Comparison of ENCODE assay signal across 8 mouse cellular contexts in genomic region chr3:135402201-135402658, GRCm38 (mm10). TPM values are rescaled to one million over a fixed set of nuclear protein-coding genes. Genes with fewer than 3 reads are reported as not detected.
DNase-seq lines count a peak whose midpoint lies in the region; ATAC-seq lines count a peak whose summit lies in the region.

No protein-coding gene starts in this region.

- H3K4me2 ChIP-seq in embryonic facial prominence, embryonic 14.5 days (ENCODE audit: low read depth, low read length), result no peak overlapping the region; the same call in 1 of the 2 replicates
- H3K4me2 ChIP-seq in limb, embryonic 15.5 days, result no peak overlapping the region

- ATAC-seq in embryonic facial prominence, embryonic 14.5 days (ENCODE audit: low read depth), result peak; percentile 84
- peak; percentile 44; the same call in 1 of the 2 replicates for ATAC-seq in limb, embryonic 15.5 days (ENCODE audit: insufficient number of reproducible peaks, low FRiP score, low TSS enrichment, low read depth)

- peak; percentile 66 for DNase-seq in 3134 (ENCODE audit: extremely low read depth, insufficient read length, low spot score)
- DNase-seq in adrenal gland, postnatal 25 days, result peak; percentile 85
- peak; percentile 90 for DNase-seq in embryonic facial prominence, embryonic 14.5 days (ENCODE audit: low spot score)
- DNase-seq in heart, adult 9 months (ENCODE audit: low spot score in 2 of 2), result peak; percentile 72 to 88
- DNase-seq in kidney, adult 9 months, result peak; percentile 88
- peak; percentile 57 to 74 for DNase-seq in monocyte, adult 2 months (ENCODE audit: low read depth in 1 of 2, low spot score in 2 of 2)
- peak; percentile 74 to 86 for DNase-seq in spleen, postnatal 14 days (ENCODE audit: low spot score in 2 of 2)

- no peaks in the 10 kb centered on the region for H3K9me3 ChIP-seq in embryonic facial prominence, embryonic 14.5 days (ENCODE audit: control insufficient read depth, low read length)
- H3K9me3 ChIP-seq in limb, embryonic 15.5 days, result no peaks in the 10 kb centered on the region

- no peaks in the 10 kb centered on the region for H3K27me3 ChIP-seq in embryonic facial prominence, embryonic 14.5 days (replicated peaks; ENCODE audit: control insufficient read depth, insufficient read depth, low read length)
- H3K27me3 ChIP-seq in limb, embryonic 15.5 days, result no peaks in the 10 kb centered on the region

- H3K9ac ChIP-seq in embryonic facial prominence, embryonic 14.5 days (ENCODE audit: low read depth, low read length), result no peak overlapping the region
- no peak overlapping the region for H3K9ac ChIP-seq in limb, embryonic 15.5 days

- H3K4me1 ChIP-seq in embryonic facial prominence, embryonic 14.5 days (ENCODE audit: control insufficient read depth, insufficient read depth, low read length), result 0 out of 2 replicates have a peak, but pooled peaks cover 6% of the 10 kb centered on the region
- H3K4me1 ChIP-seq in limb, embryonic 15.5 days, result peaks cover 2% of the 10 kb centered on the region; the same call in 1 of the 2 replicates

- H3K27ac ChIP-seq in embryonic facial prominence, embryonic 14.5 days (replicated peaks; ENCODE audit: low read depth, low read length), result no peak overlapping the region
- no peak overlapping the region for H3K27ac ChIP-seq in limb, embryonic 15.5 days

- 9% methylated on average over 10 of the region's 10 CpGs for WGBS in embryonic facial prominence, embryonic 14.5 days
- 8% methylated on average over 10 of the region's 10 CpGs for WGBS in limb, embryonic 15.5 days

- no peak overlapping the region for H3K4me3 ChIP-seq in embryonic facial prominence, embryonic 14.5 days (ENCODE audit: low read depth, low read length)
- H3K4me3 ChIP-seq in limb, embryonic 15.5 days, result no peak overlapping the region

- H3K36me3 ChIP-seq in embryonic facial prominence, embryonic 14.5 days (ENCODE audit: control insufficient read depth, insufficient read depth, low read length), result peaks cover 8% of the 10 kb centered on the region
- peaks cover 16% of the 10 kb centered on the region for H3K36me3 ChIP-seq in limb, embryonic 15.5 days

RNA-seq across cellular contexts. Expression of gene Cisd2, which starts 21.5 kb away (rescaled TPM):
- 32.9 and 35.5 TPM in 2 replicates for total RNA-seq in adrenal gland, postnatal 25 days (2021)
- polyA plus RNA-seq in embryonic facial prominence, embryonic 14.5 days (2014; fragmentation: Nextera tagmentation; extraction: Ambion mirVana), result 41.0 and 43.8 TPM in 2 replicates
- polyA plus RNA-seq in limb, embryonic 15.5 days (2015; fragmentation: Nextera tagmentation; extraction: Ambion mirVana), result 49.4 and 51.0 TPM in 2 replicates

RNA-seq across cellular contexts. Expression of gene Ube2d3, which starts 35.7 kb away (rescaled TPM):
- 377 and 397 TPM in 2 replicates for total RNA-seq in adrenal gland, postnatal 25 days (2021)
- polyA plus RNA-seq in embryonic facial prominence, embryonic 14.5 days (2014; fragmentation: Nextera tagmentation; extraction: Ambion mirVana), result 506 and 518 TPM in 2 replicates
- 467 and 488 TPM in 2 replicates for polyA plus RNA-seq in limb, embryonic 15.5 days (2015; fragmentation: Nextera tagmentation; extraction: Ambion mirVana)

RNA-seq across cellular contexts. Expression of gene Slc9b1, which starts 54.4 kb away (rescaled TPM):
- total RNA-seq in adrenal gland, postnatal 25 days (2021), result 1.2 TPM in 1 of 2 replicates, not detected in the other
- polyA plus RNA-seq in embryonic facial prominence, embryonic 14.5 days (2014; fragmentation: Nextera tagmentation; extraction: Ambion mirVana), result 0.20 and 0.22 TPM in 2 replicates
- 0.42 TPM in 1 of 2 replicates, not detected in the other for polyA plus RNA-seq in limb, embryonic 15.5 days (2015; fragmentation: Nextera tagmentation; extraction: Ambion mirVana)
